Mouse (Mus musculus): ENCODE measurements around the gene Rnf141. TPM values are rescaled to one million over a fixed set of nuclear protein-coding genes. Genes with fewer than 3 reads are reported as not detected.
A peak's percentile ranks its signal among the peaks of the same experiment; 100 is the strongest.

Rnf141 gene
- polyA plus RNA-seq, 1 experiment from 2014 or later: 41.4 TPM

- 46% methylated on average over 4 of the region's 4 CpGs for WGBS
- ATAC-seq (ENCODE audit: low FRiP score): no peak
- H3K4me3 ChIP-seq (replicated peaks; ENCODE audit: low read length): peak overlapping the region; percentile 55
Observed at GRCm38 (mm10) chr7:110769094-110769493, 75.2 kb downstream of the Rnf141 start.

GRCm38 (mm10) chr7:110768451-110769064, 75.7 kb downstream of the Rnf141 start:
- DNase-seq (ENCODE audit: low spot score) (peak; percentile 30), ATAC-seq (ENCODE audit: low FRiP score) (peak; percentile 81)
- WGBS: under 1% methylated on average over 55 of the region's 61 CpGs
- Histone ChIP-seq H3K27me3 (ENCODE audit: control insufficient read depth, insufficient read depth, low read length) (no peaks in the 10 kb centered on the region; the same call in 1 of the 2 replicates), H3K36me3 (replicated peaks; ENCODE audit: control insufficient read depth, insufficient read depth) (no peaks in the 10 kb centered on the region), H3K27ac (no peak overlapping the region), H3K4me1 (replicated peaks; ENCODE audit: control insufficient read depth, insufficient read depth, low read length) (peaks cover 12% of the 10 kb centered on the region; the same call in 1 of the 2 replicates), H3K9me3 (ENCODE audit: control insufficient read depth, low read length) (no peaks in the 10 kb centered on the region), H3K9ac (peak overlapping the region; percentile 85), H3K4me3 (replicated peaks; ENCODE audit: low read length) (peak overlapping the region; percentile 55), H3K4me2 (replicated peaks) (peak overlapping the region; percentile 95)

More at GRCm38 (mm10) chr7:110769094-110769493, 75.2 kb downstream of the Rnf141 start:
- Histone ChIP-seq H3K4me2 (replicated peaks) (peak overlapping the region; percentile 95), H3K9ac (peak overlapping the region; percentile 85), H3K4me1 (replicated peaks; ENCODE audit: control insufficient read depth, insufficient read depth, low read length) (peaks cover 17% of the 10 kb centered on the region; the same call in 1 of the 2 replicates), H3K27me3 (ENCODE audit: control insufficient read depth, insufficient read depth, low read length) (no peaks in the 10 kb centered on the region; the same call in 1 of the 2 replicates), H3K27ac (no peak overlapping the region), H3K9me3 (ENCODE audit: control insufficient read depth, low read length) (no peaks in the 10 kb centered on the region), H3K36me3 (replicated peaks; ENCODE audit: control insufficient read depth, insufficient read depth) (no peaks in the 10 kb centered on the region)
- no peak for DNase-seq (ENCODE audit: low spot score)

- Histone ChIP-seq H3K27me3 (ENCODE audit: control insufficient read depth, insufficient read depth, low read length) (no peaks in the 10 kb centered on the region; the same call in 1 of the 2 replicates), H3K9ac (peak within 1 kb of the TSS; percentile 85), H3K27ac (no peak within 1 kb of the TSS), H3K4me2 (replicated peaks) (peak within 1 kb of the TSS; percentile 95), H3K9me3 (ENCODE audit: control insufficient read depth, low read length) (no peaks in the 10 kb centered on the region), H3K36me3 (replicated peaks; ENCODE audit: control insufficient read depth, insufficient read depth) (no peaks in the 10 kb centered on the region), H3K4me3 (replicated peaks; ENCODE audit: low read length) (peak within 1 kb of the TSS; percentile 55), H3K4me1 (replicated peaks; ENCODE audit: control insufficient read depth, insufficient read depth, low read length) (peaks cover 12% of the 10 kb centered on the region; the same call in 1 of the 2 replicates)
- ATAC-seq (ENCODE audit: low FRiP score) (no peak; the same call in 1 of the 2 replicates), DNase-seq (ENCODE audit: low spot score) (no peak)
- WGBS: 14% methylated on average over 16 of the region's 16 CpGs
Observed at GRCm38 (mm10) chr7:110768001-110768400, 76.3 kb downstream of the Rnf141 start, which contains the start of gene Ampd3. Gene Ampd3, plus strand, starts transcription at chr7:110768206.

GRCm38 (mm10) chr7:110762605-110763180, 81.6 kb downstream of the Rnf141 start:
- H3K9ac ChIP-seq: no peak overlapping the region
- no peak overlapping the region for H3K27ac ChIP-seq
- H3K36me3 ChIP-seq (replicated peaks; ENCODE audit: control insufficient read depth, insufficient read depth): no peaks in the 10 kb centered on the region
- H3K27me3 ChIP-seq (ENCODE audit: control insufficient read depth, insufficient read depth, low read length): no peaks in the 10 kb centered on the region
- no peak overlapping the region for H3K4me2 ChIP-seq (replicated peaks)
- ATAC-seq (ENCODE audit: low FRiP score) (peak; percentile 53; the same call in 1 of the 2 replicates), DNase-seq (ENCODE audit: low spot score) (no peak)
- no peak overlapping the region for H3K4me3 ChIP-seq (replicated peaks; ENCODE audit: low read length)
- H3K9me3 ChIP-seq (ENCODE audit: control insufficient read depth, low read length): no peaks in the 10 kb centered on the region
- H3K4me1 ChIP-seq (replicated peaks; ENCODE audit: control insufficient read depth, insufficient read depth, low read length): peaks cover 9% of the 10 kb centered on the region; the same call in 1 of the 2 replicates
- 61% methylated on average over 5 of the region's 5 CpGs for WGBS

- H3K4me3 ChIP-seq (replicated peaks; ENCODE audit: low read length): no peak overlapping the region
- H3K36me3 ChIP-seq (replicated peaks; ENCODE audit: control insufficient read depth, insufficient read depth): no peaks in the 10 kb centered on the region
- no peak overlapping the region for H3K9ac ChIP-seq
- no peaks in the 10 kb centered on the region for H3K27me3 ChIP-seq (ENCODE audit: control insufficient read depth, insufficient read depth, low read length)
- H3K4me2 ChIP-seq (replicated peaks): no peak overlapping the region
- H3K4me1 ChIP-seq (replicated peaks; ENCODE audit: control insufficient read depth, insufficient read depth, low read length): no peaks in the 10 kb centered on the region
- no peak for ATAC-seq (ENCODE audit: low FRiP score)
- no peaks in the 10 kb centered on the region for H3K9me3 ChIP-seq (ENCODE audit: control insufficient read depth, low read length)
- WGBS: 81% methylated on average over 2 of the region's 2 CpGs
- H3K27ac ChIP-seq: no peak overlapping the region
- no peak for DNase-seq (ENCODE audit: low spot score)
Observed at GRCm38 (mm10) chr7:110756440-110756839, 87.8 kb downstream of the Rnf141 start.

GRCm38 (mm10) chr7:110753926-110754330, 90.3 kb downstream of the Rnf141 start:
- Histone ChIP-seq H3K4me1 (replicated peaks; ENCODE audit: control insufficient read depth, insufficient read depth, low read length) (no peaks in the 10 kb centered on the region), H3K9ac (no peak overlapping the region), H3K27me3 (ENCODE audit: control insufficient read depth, insufficient read depth, low read length) (no peaks in the 10 kb centered on the region), H3K9me3 (ENCODE audit: control insufficient read depth, low read length) (no peaks in the 10 kb centered on the region), H3K36me3 (replicated peaks; ENCODE audit: control insufficient read depth, insufficient read depth) (no peaks in the 10 kb centered on the region), H3K4me3 (replicated peaks; ENCODE audit: low read length) (no peak overlapping the region), H3K4me2 (replicated peaks) (no peak overlapping the region), H3K27ac (no peak overlapping the region)
- WGBS: 26% methylated on average over 5 of the region's 5 CpGs
- ATAC-seq (ENCODE audit: low FRiP score): no peak
- DNase-seq (ENCODE audit: low spot score): no peak

- no peak for ATAC-seq (ENCODE audit: low FRiP score)
- H3K27me3 ChIP-seq (ENCODE audit: control insufficient read depth, insufficient read depth, low read length): no peaks in the 10 kb centered on the region
Observed at GRCm38 (mm10) chr7:110753310-110753709, 90.9 kb downstream of the Rnf141 start.

GRCm38 (mm10) chr7:110751634-110752033, 92.6 kb downstream of the Rnf141 start:
- WGBS: 94% methylated on average over 1 of the region's 1 CpGs

More at GRCm38 (mm10) chr7:110753310-110753709, 90.9 kb downstream of the Rnf141 start:
- Histone ChIP-seq H3K4me3 (replicated peaks; ENCODE audit: low read length) (no peak overlapping the region), H3K9ac (no peak overlapping the region), H3K4me1 (replicated peaks; ENCODE audit: control insufficient read depth, insufficient read depth, low read length) (no peaks in the 10 kb centered on the region), H3K27ac (no peak overlapping the region), H3K36me3 (replicated peaks; ENCODE audit: control insufficient read depth, insufficient read depth) (no peaks in the 10 kb centered on the region), H3K4me2 (replicated peaks) (no peak overlapping the region), H3K9me3 (ENCODE audit: control insufficient read depth, low read length) (no peaks in the 10 kb centered on the region)
- 93% methylated on average over 1 of the region's 1 CpGs for WGBS
- DNase-seq (ENCODE audit: low spot score): no peak

GRCm38 (mm10) chr7:110750834-110751233, 93.4 kb downstream of the Rnf141 start:
- H3K4me2 ChIP-seq (replicated peaks): no peak overlapping the region
- ATAC-seq (ENCODE audit: low FRiP score) (no peak), DNase-seq (ENCODE audit: low spot score) (no peak)
- 40% methylated on average over 4 of the region's 4 CpGs for WGBS
- H3K4me1 ChIP-seq (replicated peaks; ENCODE audit: control insufficient read depth, insufficient read depth, low read length): 0 out of 2 replicates have a peak, but pooled peaks cover 5% of the 10 kb centered on the region
- H3K4me3 ChIP-seq (replicated peaks; ENCODE audit: low read length): no peak overlapping the region
- no peak overlapping the region for H3K27ac ChIP-seq
- H3K9ac ChIP-seq: no peak overlapping the region
- H3K9me3 ChIP-seq (ENCODE audit: control insufficient read depth, low read length): no peaks in the 10 kb centered on the region
- no peaks in the 10 kb centered on the region for H3K27me3 ChIP-seq (ENCODE audit: control insufficient read depth, insufficient read depth, low read length)
- H3K36me3 ChIP-seq (replicated peaks; ENCODE audit: control insufficient read depth, insufficient read depth): no peaks in the 10 kb centered on the region

More at GRCm38 (mm10) chr7:110751634-110752033, 92.6 kb downstream of the Rnf141 start:
- ATAC-seq (ENCODE audit: low FRiP score): no peak
- H3K27me3 ChIP-seq (ENCODE audit: control insufficient read depth, insufficient read depth, low read length): no peaks in the 10 kb centered on the region
- DNase-seq (ENCODE audit: low spot score): no peak
- H3K4me1 ChIP-seq (replicated peaks; ENCODE audit: control insufficient read depth, insufficient read depth, low read length): no peaks in the 10 kb centered on the region
- H3K27ac ChIP-seq: no peak overlapping the region
- no peak overlapping the region for H3K4me3 ChIP-seq (replicated peaks; ENCODE audit: low read length)
- no peaks in the 10 kb centered on the region for H3K9me3 ChIP-seq (ENCODE audit: control insufficient read depth, low read length)
- no peak overlapping the region for H3K4me2 ChIP-seq (replicated peaks)
- no peaks in the 10 kb centered on the region for H3K36me3 ChIP-seq (replicated peaks; ENCODE audit: control insufficient read depth, insufficient read depth)
- H3K9ac ChIP-seq: no peak overlapping the region
